Mouse (Mus musculus) midbrain, embryonic 12.5 days (tissue): ENCODE measurements around the gene Anxa11. TPM values are rescaled to one million over a fixed set of nuclear protein-coding genes. Genes with fewer than 3 reads are reported as not detected.
"Not testable (repeated sequence)": the region's sequence is repeated elsewhere in the genome, so short reads cannot be mapped to it uniquely, and the experiment has no call there.

Source experiments
- ATAC-seq: fragments of 200-750 bp; cut with Nextera tagmentation; 2 replicates; pipeline ENCODE4 v1.8.0; 2017; ENCODE audit warnings: low read depth, moderate TSS enrichment, moderate library complexity; ENCODE audit not compliant: low FRiP score
- H3K27ac ChIP-seq: fragments of 300-500 bp; sonication (generic); replicated peaks from 2 replicates; pipeline ENCODE4 v1.5.1; 2016; ENCODE audit warnings: mild to moderate bottlenecking
- H3K27me3 ChIP-seq: fragments of 300-500 bp; sonication (generic); 2 replicates; pipeline ENCODE4 v1.6.1; 2016; ENCODE audit warnings: mild to moderate bottlenecking
- H3K36me3 ChIP-seq: fragments of 300-500 bp; sonication (generic); 2 replicates; pipeline ENCODE4 v1.6.1; 2016
- H3K4me1 ChIP-seq: fragments of 300-500 bp; sonication (generic); 2 replicates; pipeline ENCODE4 v1.6.1; 2016
- H3K4me2 ChIP-seq: fragments of 300-500 bp; sonication (generic); replicated peaks from 2 replicates; pipeline ENCODE4 v1.6.1; 2016; ENCODE audit warnings: mild to moderate bottlenecking, moderate library complexity
- H3K4me3 ChIP-seq: fragments of 300-500 bp; sonication (generic); 2 replicates; pipeline ENCODE4 v1.5.1; 2016; ENCODE audit warnings: mild to moderate bottlenecking
- H3K9ac ChIP-seq: fragments of 300-500 bp; sonication (generic); replicated peaks from 2 replicates; pipeline ENCODE4 v1.6.1; 2016; ENCODE audit warnings: mild to moderate bottlenecking, moderate library complexity
- H3K9me3 ChIP-seq: fragments of 300-500 bp; sonication (generic); 2 replicates; pipeline ENCODE4 v1.6.1; 2016; ENCODE audit warnings: mild to moderate bottlenecking
- WGBS: fragments of 180-500 bp; shearing (Covaris S2); methylation state at CpG from one replicate; pipeline ENCODE4 v1.1.7; 2016; 5-methylcytosine and 5-hydroxymethylcytosine counted together
- polyA plus RNA-seq: library from polyadenylated mRNA; unstranded; fragments of >200 nt; fragmentation: Nextera tagmentation; extraction: Ambion mirVana; gene quantifications from 2 replicates; pipeline ENCODE4 v1.2.1, GENCODE M21; 2016

Gene Anxa11
- polyA plus RNA-seq, 1 experiment from 2014 or later, result 4.1 TPM

- no peaks in the 10 kb centered on the region for H3K9me3 ChIP-seq
- no peak overlapping the region for H3K9ac ChIP-seq
- H3K4me1 ChIP-seq, result no peaks in the 10 kb centered on the region
- WGBS, result 85% methylated on average over 8 of the region's 8 CpGs
- no peak overlapping the region for H3K27ac ChIP-seq
- H3K4me2 ChIP-seq, result no peak overlapping the region
- H3K4me3 ChIP-seq, result no peak overlapping the region
- no peaks in the 10 kb centered on the region for H3K36me3 ChIP-seq
- no peak for ATAC-seq
- H3K27me3 ChIP-seq, result no peaks in the 10 kb centered on the region
These were observed 30.8 kb downstream of the Anxa11 start for GRCm38 (mm10) chr14:25872461-25873415.

- not testable (repeated sequence) for H3K36me3 ChIP-seq, H3K9ac ChIP-seq, H3K4me2 ChIP-seq, ATAC-seq, H3K27me3 ChIP-seq, H3K9me3 ChIP-seq, H3K4me1 ChIP-seq, H3K4me3 ChIP-seq, H3K27ac ChIP-seq
- no CpG with 5 or more reads among the region's 7 CpGs for WGBS
These were observed 34.7 kb downstream of the Anxa11 start for GRCm38 (mm10) chr14:25876640-25877039.

GRCm38 (mm10) chr14:25881769-25882168, 39.8 kb downstream of the Anxa11 start:
- not testable (repeated sequence) for H3K4me3 ChIP-seq, H3K4me2 ChIP-seq, H3K27ac ChIP-seq, H3K36me3 ChIP-seq, H3K9me3 ChIP-seq, H3K27me3 ChIP-seq, H3K9ac ChIP-seq, ATAC-seq, H3K4me1 ChIP-seq
- no CpG with 5 or more reads among the region's 9 CpGs for WGBS

GRCm38 (mm10) chr14:25885886-25886285, 43.9 kb downstream of the Anxa11 start:
- H3K36me3 ChIP-seq, ATAC-seq, H3K9ac ChIP-seq, H3K27me3 ChIP-seq, H3K9me3 ChIP-seq, H3K4me3 ChIP-seq, H3K27ac ChIP-seq, H3K4me2 ChIP-seq, H3K4me1 ChIP-seq: not testable (repeated sequence)
- no CpG with 5 or more reads among the region's 12 CpGs for WGBS

- H3K9ac ChIP-seq, H3K27ac ChIP-seq, H3K4me3 ChIP-seq, ATAC-seq, H3K27me3 ChIP-seq, H3K4me1 ChIP-seq, H3K36me3 ChIP-seq, H3K9me3 ChIP-seq, H3K4me2 ChIP-seq: not testable (repeated sequence)
- no CpG with 5 or more reads among the region's 3 CpGs for WGBS
These were observed 52.6 kb downstream of the Anxa11 start for GRCm38 (mm10) chr14:25894566-25894965.

- WGBS, result no CpG with 5 or more reads among the region's 7 CpGs
- not testable (repeated sequence) for H3K4me2 ChIP-seq, H3K4me1 ChIP-seq, H3K36me3 ChIP-seq, H3K9ac ChIP-seq, H3K4me3 ChIP-seq, H3K27me3 ChIP-seq, ATAC-seq, H3K27ac ChIP-seq, H3K9me3 ChIP-seq
These were observed 53.7 kb downstream of the Anxa11 start for GRCm38 (mm10) chr14:25895686-25896085.

- H3K4me2 ChIP-seq, H3K27me3 ChIP-seq, H3K27ac ChIP-seq, H3K9ac ChIP-seq, H3K4me1 ChIP-seq, H3K9me3 ChIP-seq, H3K36me3 ChIP-seq, ATAC-seq, H3K4me3 ChIP-seq: not testable (repeated sequence)
- no CpG with 5 or more reads among the region's 10 CpGs for WGBS
These were observed 61.0 kb downstream of the Anxa11 start, which contains the start of gene Plac9a for GRCm38 (mm10) chr14:25903000-25903399. Plac9a (minus strand) TSS chr14:25903100.

GRCm38 (mm10) chr14:25905243-25905642, 63.3 kb downstream of the Anxa11 start:
- ATAC-seq, H3K4me1 ChIP-seq, H3K27me3 ChIP-seq, H3K36me3 ChIP-seq, H3K4me2 ChIP-seq, H3K9me3 ChIP-seq, H3K4me3 ChIP-seq, H3K9ac ChIP-seq, H3K27ac ChIP-seq: not testable (repeated sequence)
- 57% methylated on average over 1 of the region's 5 CpGs for WGBS

GRCm38 (mm10) chr14:25907272-25907671, 65.3 kb downstream of the Anxa11 start:
- no CpG with 5 or more reads among the region's 9 CpGs for WGBS
- not testable (repeated sequence) for H3K4me1 ChIP-seq, H3K9ac ChIP-seq, H3K9me3 ChIP-seq, H3K36me3 ChIP-seq, H3K4me3 ChIP-seq, H3K4me2 ChIP-seq, H3K27ac ChIP-seq, ATAC-seq, H3K27me3 ChIP-seq

GRCm38 (mm10) chr14:25908976-25909375, 67.0 kb downstream of the Anxa11 start:
- not testable (repeated sequence) for H3K27me3 ChIP-seq, ATAC-seq, H3K9me3 ChIP-seq, H3K36me3 ChIP-seq, H3K27ac ChIP-seq, H3K9ac ChIP-seq, H3K4me1 ChIP-seq, H3K4me2 ChIP-seq, H3K4me3 ChIP-seq
- WGBS, result no CpG with 5 or more reads among the region's 8 CpGs

- H3K4me2 ChIP-seq, H3K9me3 ChIP-seq, ATAC-seq, H3K27me3 ChIP-seq, H3K27ac ChIP-seq, H3K9ac ChIP-seq, H3K4me1 ChIP-seq, H3K36me3 ChIP-seq, H3K4me3 ChIP-seq: not testable (repeated sequence)
- WGBS, result no CpG with 5 or more reads among the region's 5 CpGs
These were observed 76.6 kb downstream of the Anxa11 start for GRCm38 (mm10) chr14:25918427-25919170.

- H3K9me3 ChIP-seq, H3K27me3 ChIP-seq, H3K4me3 ChIP-seq, H3K4me1 ChIP-seq, H3K9ac ChIP-seq, H3K27ac ChIP-seq, H3K36me3 ChIP-seq, H3K4me2 ChIP-seq: not testable (repeated sequence)
- WGBS, result no CpG with 5 or more reads among the region's 44 CpGs
- ATAC-seq, result peak; percentile 81
These were observed 85.0 kb downstream of the Anxa11 start for GRCm38 (mm10) chr14:25926814-25927561.
